Mouse (Mus musculus): Measurements from ENCODE around the gene Slc6a20a. TPM values are rescaled to one million over a fixed set of nuclear protein-coding genes. Genes with fewer than 3 reads are reported as not detected.
"Not testable (repeated sequence)": the region's sequence is repeated elsewhere in the genome, so short reads cannot be mapped to it uniquely, and the experiment has no call there.

Gene Slc6a20a
- polyA plus RNA-seq, 1 experiment = 3.1 TPM

DNA sequence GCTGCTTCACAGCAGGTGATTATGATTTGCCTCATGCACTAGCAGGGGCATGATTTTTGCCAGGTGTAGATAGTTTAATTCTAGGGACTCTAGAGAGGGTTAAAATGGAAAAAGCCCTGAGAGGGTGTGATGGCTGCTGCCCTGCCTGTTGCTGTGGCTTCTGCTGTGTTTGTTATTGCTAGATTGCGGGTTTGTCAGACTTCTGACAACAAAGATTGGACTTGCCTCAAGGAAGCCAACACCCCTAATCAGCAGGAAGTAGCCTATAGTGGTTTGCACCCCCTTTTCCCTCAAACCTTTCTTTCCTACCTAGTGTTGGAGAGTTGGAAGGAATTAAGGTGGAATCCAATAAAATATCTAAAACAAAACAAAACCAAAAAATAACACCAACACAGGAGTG is 9.5 kb upstream of the Slc6a20a start:
- no peaks in the 10 kb centered on the region for H3K4me1 ChIP-seq (ENCODE audit: control insufficient read depth, insufficient read depth, low read length)
- DNase-seq = no peak
- no peak overlapping the region for H3K4me3 ChIP-seq (replicated peaks; ENCODE audit: extremely low read depth, low read depth, low read length)
- 71% methylated on average over 1 of the region's 1 CpGs for WGBS
- TF ChIP-seq POLR2A (IDR thresholded peaks at IDR 0.05; ENCODE audit: borderline replicate concordance, extremely low read depth, low read depth, low read length) = no peak
- TF ChIP-seq CTCF (IDR thresholded peaks at IDR 0.05; ENCODE audit: insufficient read depth, low read length) = no peak

DNA sequence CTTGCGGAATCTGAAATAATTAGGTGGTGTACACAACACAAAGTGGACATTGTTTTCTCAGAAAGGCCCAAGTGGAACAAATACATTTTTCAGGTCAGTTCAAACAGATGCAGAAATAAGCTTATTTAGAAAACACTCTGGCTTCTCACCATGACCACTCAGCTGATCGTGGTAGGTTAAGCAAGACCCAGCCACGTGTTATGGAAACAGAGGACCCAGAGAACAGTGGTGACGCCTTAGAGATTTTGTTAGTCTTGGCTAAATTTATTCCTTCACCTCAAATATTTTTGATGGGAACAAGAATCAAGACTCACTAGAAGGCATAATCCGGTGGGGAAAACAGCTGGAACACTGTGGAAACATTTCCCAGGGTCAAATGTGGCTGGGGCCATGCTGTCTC is 7.5 kb upstream of the Slc6a20a start:
- DNase-seq = no peak
- WGBS = 65% methylated on average over 5 of the region's 5 CpGs
- Histone ChIP-seq H3K4me1 (ENCODE audit: control insufficient read depth, insufficient read depth, low read length) (no peaks in the 10 kb centered on the region), H3K4me3 (replicated peaks; ENCODE audit: extremely low read depth, low read depth, low read length) (no peak overlapping the region)
- no peak for TF ChIP-seq CTCF (IDR thresholded peaks at IDR 0.05; ENCODE audit: insufficient read depth, low read length)
- no peak for TF ChIP-seq POLR2A (IDR thresholded peaks at IDR 0.05; ENCODE audit: borderline replicate concordance, extremely low read depth, low read depth, low read length)

DNA sequence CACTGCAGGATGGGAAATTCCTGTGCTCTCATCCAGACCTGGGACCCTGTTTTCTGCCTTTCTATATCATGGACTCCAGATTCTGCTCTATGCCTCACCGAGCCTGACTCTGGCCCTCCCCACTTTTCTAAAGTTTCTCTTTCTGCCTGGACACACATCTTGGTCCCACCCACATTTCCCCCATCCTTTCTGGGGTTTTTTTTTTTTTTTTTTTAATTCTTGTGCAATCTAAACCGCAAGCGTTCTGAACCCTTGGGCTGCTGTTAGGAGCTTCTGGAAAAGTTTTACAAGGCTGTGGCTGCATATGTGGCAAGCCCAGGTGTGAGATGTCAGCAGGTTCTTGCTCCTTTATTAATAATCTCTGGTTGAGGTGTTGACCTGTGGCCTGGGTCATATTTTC is 5.0 kb upstream of the Slc6a20a start:
- no peak for TF ChIP-seq POLR2A (IDR thresholded peaks at IDR 0.05; ENCODE audit: borderline replicate concordance, extremely low read depth, low read depth, low read length)
- TF ChIP-seq CTCF (IDR thresholded peaks at IDR 0.05; ENCODE audit: insufficient read depth, low read length) = no peak
- no peak overlapping the region for H3K4me3 ChIP-seq (replicated peaks; ENCODE audit: extremely low read depth, low read depth, low read length)
- WGBS = 30% methylated on average over 3 of the region's 3 CpGs
- H3K4me1 ChIP-seq (ENCODE audit: control insufficient read depth, insufficient read depth, low read length) = no peaks in the 10 kb centered on the region; the same call in 1 of the 2 replicates
- no peak for DNase-seq

DNA sequence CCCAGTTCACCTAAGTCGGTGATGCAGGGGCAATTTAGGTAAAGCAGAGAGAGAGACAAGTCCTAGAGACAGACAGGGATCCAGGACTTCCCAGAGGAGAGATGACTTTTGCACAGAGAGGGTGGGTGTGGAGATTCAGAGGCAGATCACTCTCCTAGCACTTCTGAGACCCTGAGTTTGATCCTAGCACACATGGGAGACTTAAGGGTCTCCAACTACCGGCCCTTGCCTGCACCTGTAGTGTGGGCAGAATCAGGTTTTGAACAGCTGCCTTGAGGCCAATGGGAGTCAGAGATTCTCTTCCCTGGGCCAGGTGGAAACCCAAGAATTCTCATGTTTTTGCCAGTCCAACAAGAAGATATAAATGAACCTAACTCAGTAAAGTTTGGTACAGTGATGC is 513 bp upstream of the Slc6a20a start:
- H3K4me3 ChIP-seq (replicated peaks; ENCODE audit: extremely low read depth, low read depth, low read length) = no peak overlapping the region
- no peak for TF ChIP-seq CTCF (IDR thresholded peaks at IDR 0.05; ENCODE audit: insufficient read depth, low read length)
- TF ChIP-seq POLR2A (IDR thresholded peaks at IDR 0.05; ENCODE audit: borderline replicate concordance, extremely low read depth, low read depth, low read length) = no peak
- DNase-seq = no peak
- WGBS = 33% methylated on average over 2 of the region's 2 CpGs
- H3K4me1 ChIP-seq (ENCODE audit: control insufficient read depth, insufficient read depth, low read length) = peaks cover 2% of the 10 kb centered on the region; the same call in 1 of the 2 replicates

DNA sequence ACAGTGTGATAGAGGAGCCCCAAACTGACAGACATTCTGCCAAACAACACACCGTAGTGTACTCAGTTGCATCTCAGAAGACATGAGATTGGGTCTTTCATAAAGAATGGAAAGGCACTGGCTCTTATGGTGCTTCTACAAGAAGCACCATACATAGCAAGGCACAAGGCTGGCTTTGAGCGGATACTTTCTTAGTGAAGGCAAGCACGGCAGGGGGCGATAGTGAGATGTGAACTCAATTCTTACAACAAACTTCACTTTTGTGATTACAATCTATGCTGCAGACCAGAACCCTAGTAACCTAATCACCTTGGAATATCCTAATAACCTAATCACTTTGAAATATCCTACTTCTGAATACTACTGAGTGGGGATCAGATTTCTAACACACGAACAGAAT is 13.0 kb downstream of the Slc6a20a start:
- DNase-seq = peak; percentile 31

DNA sequence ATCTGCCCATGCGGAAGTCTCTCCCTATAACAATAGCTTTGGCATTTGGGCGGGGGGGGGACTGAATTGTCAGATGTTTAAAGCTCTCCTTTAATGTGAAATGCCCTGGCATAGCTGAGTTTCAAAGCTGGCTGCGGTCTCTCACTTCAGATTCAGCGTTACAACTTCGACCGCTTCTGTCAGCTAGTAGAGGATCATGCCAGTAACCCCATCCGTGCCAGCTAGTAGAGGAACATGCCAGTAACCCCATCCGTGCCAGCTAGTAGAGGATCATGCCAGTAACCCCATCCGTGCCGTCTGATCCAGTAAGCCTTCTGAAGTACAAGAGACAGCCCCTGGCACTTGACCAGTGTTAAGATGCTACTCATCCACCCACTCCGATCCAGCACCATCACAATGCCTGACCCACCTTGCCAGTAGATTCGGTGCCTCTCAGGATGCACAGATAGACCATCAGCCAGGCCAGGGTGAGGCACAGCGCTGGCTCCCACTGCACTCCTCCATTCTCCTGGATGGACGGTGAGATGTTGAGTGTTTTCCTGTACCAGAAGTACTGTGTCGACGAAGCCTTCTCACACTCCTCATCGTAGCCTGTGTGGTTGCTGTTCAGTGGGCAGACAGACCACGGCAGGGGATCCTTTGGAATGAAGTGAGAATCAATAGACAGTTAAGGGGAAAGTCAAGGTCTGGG is 18.6 kb downstream of the Slc6a20a start:
- H3K4me3 ChIP-seq (replicated peaks; ENCODE audit: extremely low read depth, low read depth, low read length); H3K4me1 ChIP-seq (ENCODE audit: control insufficient read depth, insufficient read depth, low read length); DNase-seq: not testable (repeated sequence)
- WGBS = 83% methylated on average over 18 of the region's 18 CpGs

More for the DNA sequence above, 13.0 kb downstream of the Slc6a20a start:
- no peak for TF ChIP-seq POLR2A (IDR thresholded peaks at IDR 0.05; ENCODE audit: borderline replicate concordance, extremely low read depth, low read depth, low read length)
- TF ChIP-seq CTCF (IDR thresholded peaks at IDR 0.05; ENCODE audit: insufficient read depth, low read length) = peak; percentile 41
- H3K4me3 ChIP-seq (replicated peaks; ENCODE audit: extremely low read depth, low read depth, low read length) = no peak overlapping the region
- WGBS = 52% methylated on average over 5 of the region's 5 CpGs
- H3K4me1 ChIP-seq (ENCODE audit: control insufficient read depth, insufficient read depth, low read length) = no peaks in the 10 kb centered on the region

DNA sequence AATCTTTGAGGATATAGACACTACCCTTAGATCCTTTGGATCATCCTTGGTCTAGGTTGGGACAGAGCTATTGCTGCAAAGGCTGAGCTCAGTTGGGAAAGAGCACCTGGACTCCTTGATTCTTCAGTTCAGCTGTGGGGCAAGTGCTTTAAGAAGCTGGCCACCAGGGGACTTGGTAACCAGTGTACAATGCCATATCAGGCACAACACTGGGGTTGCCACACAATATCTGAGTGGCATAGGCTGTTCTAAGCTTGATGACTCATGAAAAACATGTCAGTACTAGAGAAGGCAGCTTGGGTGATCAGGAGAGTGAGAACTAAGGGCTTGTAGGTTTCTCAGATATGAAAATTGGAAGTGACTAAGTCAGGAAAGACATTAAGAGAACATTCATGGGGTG is 19.7 kb downstream of the Slc6a20a start:
- DNase-seq = no peak
- Histone ChIP-seq H3K4me3 (replicated peaks; ENCODE audit: extremely low read depth, low read depth, low read length) (no peak overlapping the region), H3K4me1 (ENCODE audit: control insufficient read depth, insufficient read depth, low read length) (no peaks in the 10 kb centered on the region)
- no peak for TF ChIP-seq CTCF (IDR thresholded peaks at IDR 0.05; ENCODE audit: insufficient read depth, low read length)
- TF ChIP-seq POLR2A (IDR thresholded peaks at IDR 0.05; ENCODE audit: borderline replicate concordance, extremely low read depth, low read depth, low read length) = no peak

DNA sequence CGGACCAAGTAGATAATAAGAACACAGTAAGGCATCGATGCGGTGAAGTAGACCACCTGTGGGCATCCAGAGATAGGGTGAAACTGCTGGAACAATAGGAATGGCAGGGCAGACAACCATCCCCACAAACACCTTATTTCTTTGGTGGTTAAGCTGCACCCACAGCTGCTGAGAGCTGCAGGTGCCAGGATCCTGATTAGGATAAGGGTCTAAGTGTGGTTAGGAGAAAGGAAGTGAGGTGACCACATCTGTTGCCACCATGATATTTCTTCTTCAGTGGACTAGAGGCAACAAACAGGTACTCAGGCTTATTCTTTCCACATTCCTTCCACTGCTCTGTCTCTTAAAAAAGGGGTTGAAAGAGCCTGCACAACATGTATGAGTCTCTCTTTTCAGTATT is 21.2 kb downstream of the Slc6a20a start:
- WGBS = 62% methylated on average over 3 of the region's 3 CpGs
- TF ChIP-seq CTCF (IDR thresholded peaks at IDR 0.05; ENCODE audit: insufficient read depth, low read length) (no peak), POLR2A (IDR thresholded peaks at IDR 0.05; ENCODE audit: borderline replicate concordance, extremely low read depth, low read depth, low read length) (no peak)
- H3K4me1 ChIP-seq (ENCODE audit: control insufficient read depth, insufficient read depth, low read length) = no peaks in the 10 kb centered on the region
- DNase-seq = no peak
- no peak overlapping the region for H3K4me3 ChIP-seq (replicated peaks; ENCODE audit: extremely low read depth, low read depth, low read length)

DNA sequence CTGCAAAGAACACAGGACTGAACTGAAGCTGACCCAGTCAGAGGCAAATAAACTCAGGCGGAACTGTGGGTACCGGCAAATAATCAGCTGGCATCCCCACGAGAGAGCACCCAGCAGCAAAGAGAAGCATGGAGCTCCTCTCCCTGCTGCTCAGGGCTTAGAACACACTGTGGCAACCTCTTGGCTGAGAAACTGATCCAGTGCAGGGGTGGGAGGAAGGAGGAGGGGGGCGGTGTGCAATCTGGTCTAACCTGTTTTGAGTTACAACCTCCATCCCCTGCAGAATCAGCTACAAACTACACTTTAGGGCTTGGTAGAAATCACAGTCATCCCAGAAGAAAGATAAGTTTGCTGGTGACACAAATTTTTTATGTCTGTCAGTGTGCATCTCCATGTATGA is 27.3 kb downstream of the Slc6a20a start:
- TF ChIP-seq CTCF (IDR thresholded peaks at IDR 0.05; ENCODE audit: insufficient read depth, low read length) (no peak), POLR2A (IDR thresholded peaks at IDR 0.05; ENCODE audit: borderline replicate concordance, extremely low read depth, low read depth, low read length) (no peak)
- no peak for DNase-seq
- H3K4me3 ChIP-seq (replicated peaks; ENCODE audit: extremely low read depth, low read depth, low read length) = no peak overlapping the region
- no peaks in the 10 kb centered on the region for H3K4me1 ChIP-seq (ENCODE audit: control insufficient read depth, insufficient read depth, low read length)
- 43% methylated on average over 4 of the region's 4 CpGs for WGBS

DNA sequence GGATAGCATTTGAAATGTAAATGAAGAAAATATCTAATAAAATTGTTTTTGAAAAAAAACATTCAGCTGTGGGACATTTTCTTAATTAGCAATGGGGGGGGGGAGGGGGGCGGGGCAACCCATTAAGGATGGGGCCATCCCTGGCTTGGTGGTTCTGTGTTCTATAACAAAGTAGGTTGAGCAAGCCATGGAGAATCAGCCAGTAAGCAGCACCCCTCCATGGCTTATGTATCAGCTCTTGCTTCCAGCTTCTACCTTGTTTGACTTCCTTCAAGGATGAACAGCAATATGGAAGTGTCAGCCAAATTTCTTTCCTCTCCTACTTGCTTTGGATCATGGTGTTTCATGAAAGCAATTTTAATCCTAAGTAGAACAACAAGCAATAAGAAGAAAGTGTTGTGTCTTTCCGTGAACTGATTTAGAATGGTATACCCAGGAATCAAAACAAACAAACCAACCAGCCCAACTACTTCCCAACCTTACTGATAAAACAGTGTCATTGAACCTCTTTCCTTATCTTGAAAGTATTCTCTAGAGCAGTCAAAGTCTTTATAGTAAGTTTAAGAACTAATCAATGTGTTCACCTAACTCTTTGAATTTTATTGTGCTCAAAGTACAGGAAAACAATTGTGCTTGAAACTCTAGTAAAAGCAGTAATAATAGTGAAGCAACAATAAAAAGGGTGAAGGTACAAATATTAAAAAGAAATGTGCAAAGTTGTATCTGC is 28.7 kb downstream of the Slc6a20a start:
- WGBS = 61% methylated on average over 2 of the region's 2 CpGs

More for the DNA sequence above, 28.7 kb downstream of the Slc6a20a start:
- no peak for DNase-seq
- no peak overlapping the region for H3K4me3 ChIP-seq (replicated peaks; ENCODE audit: extremely low read depth, low read depth, low read length)
- no peaks in the 10 kb centered on the region for H3K4me1 ChIP-seq (ENCODE audit: control insufficient read depth, insufficient read depth, low read length)
- TF ChIP-seq POLR2A (IDR thresholded peaks at IDR 0.05; ENCODE audit: borderline replicate concordance, extremely low read depth, low read depth, low read length) (no peak), CTCF (IDR thresholded peaks at IDR 0.05; ENCODE audit: insufficient read depth, low read length) (no peak)

All from lung, adult 2 months (tissue).